Mouse (Mus musculus): Measurements from ENCODE around the gene Lmna. TPM values are rescaled to one million over a fixed set of nuclear protein-coding genes. Genes with fewer than 3 reads are reported as not detected.

The Lmna gene
- total RNA-seq, 2 experiments from 2014 or later, result 99.2 to 106 TPM

DNA sequence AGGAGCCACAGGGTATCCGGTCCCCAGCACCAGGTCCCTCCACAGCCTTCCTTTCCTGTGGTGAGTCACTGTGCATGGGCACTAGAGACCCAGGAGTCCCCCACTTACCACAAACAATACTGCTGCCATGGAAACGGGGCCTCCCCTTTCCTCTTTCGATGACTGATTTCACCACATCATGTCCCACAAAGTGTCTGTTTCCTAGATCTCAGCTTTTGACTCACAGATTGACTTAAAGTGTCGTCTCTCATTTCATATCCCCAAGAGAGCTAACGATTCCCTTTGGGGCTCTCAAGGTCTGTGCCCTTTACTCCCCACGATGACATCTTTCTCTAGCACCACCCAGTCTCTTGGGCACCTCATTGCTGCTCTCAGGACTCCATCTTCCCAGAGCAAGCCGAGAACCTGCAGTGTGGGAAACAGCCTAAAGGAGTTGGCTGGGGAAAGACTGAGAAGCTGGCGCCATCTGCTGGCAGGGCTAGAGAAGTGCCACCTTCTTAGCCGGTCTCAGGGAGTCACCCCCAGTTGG is 12.1 kb upstream of the Lmna start:
- DNase-seq, result no peak

GRCm38 (mm10) chr3:88521156-88521555 is 11.4 kb upstream of the Lmna start:
- no peak for DNase-seq

GRCm38 (mm10) chr3:88520078-88520477 is 10.3 kb upstream of the Lmna start:
- DNase-seq, result no peak

- DNase-seq, result no peak
These were observed 8.7 kb upstream of the Lmna start for GRCm38 (mm10) chr3:88518411-88518810.

DNA sequence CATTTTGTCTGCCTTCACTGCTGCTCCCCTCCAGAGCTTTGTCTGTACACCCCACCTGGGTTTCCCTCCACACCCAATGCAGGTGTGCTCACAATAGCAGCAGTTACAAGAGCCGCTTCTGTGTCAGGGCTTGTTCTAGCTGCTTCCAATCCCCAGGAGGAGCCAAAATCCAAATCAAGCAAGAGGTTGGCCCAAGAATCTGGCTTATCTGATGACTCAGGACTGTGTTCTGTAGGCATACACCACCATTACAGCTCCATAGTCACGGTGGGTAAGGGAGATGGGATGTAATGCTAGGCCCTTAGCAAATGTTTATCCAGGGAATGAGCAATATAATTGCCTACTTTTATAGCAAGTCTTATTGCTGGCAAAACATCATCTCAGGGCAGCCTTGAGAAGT is 6.7 kb upstream of the Lmna start:
- DNase-seq, result no peak

DNA sequence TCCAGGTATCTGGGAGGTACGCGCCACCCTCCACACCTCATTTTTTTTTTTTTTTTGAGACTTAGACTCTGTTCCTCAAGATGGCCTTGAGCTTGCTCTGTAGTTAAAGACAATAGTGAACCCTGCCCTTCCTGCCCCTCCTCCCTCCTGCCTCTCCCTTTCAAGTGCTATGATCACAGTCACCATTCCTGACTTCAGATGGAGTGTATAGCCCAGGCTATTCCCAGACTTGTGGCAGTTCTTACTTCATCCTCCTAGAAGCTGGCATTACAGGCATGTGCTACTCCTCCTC is 5.3 kb upstream of the Lmna start:
- DNase-seq, result no peak

- no peak for DNase-seq
These were observed 4.7 kb upstream of the Lmna start for GRCm38 (mm10) chr3:88514231-88515094.

GRCm38 (mm10) chr3:88513546-88514115 is 3.9 kb upstream of the Lmna start:
- no peak for DNase-seq

DNA sequence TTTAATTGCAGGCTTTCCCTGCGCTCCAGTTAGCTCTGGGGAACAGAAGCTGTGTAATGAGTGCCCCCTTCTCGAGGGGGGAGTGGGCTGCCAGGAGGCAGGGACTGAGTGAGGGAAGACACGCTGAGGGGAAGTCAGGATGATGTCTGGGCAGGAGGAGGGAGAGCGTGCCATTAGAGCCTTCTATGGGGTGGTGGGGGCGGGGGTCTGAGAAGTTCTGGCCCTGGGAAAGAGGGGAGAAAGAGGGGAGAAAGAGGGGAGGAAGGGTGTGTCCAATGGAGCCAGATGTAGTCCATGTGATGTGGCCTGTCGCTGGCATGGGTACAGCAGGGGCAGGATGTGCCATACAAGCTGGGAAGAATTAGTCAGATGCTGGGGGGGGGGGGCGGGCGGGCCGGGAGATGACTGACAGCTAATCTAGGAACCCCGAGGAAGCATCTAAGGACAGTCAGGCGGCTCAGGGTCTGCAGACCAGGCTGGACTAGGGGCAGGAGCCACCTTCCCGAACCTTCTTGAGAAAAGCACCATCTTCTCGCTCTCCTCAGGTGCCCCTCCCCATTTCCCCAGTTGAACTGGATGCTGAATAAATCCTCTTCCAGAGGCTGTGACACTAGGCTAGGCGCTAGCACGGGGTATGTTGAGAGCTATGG is 3.3 kb upstream of the Lmna start:
- no peak for DNase-seq

DNA sequence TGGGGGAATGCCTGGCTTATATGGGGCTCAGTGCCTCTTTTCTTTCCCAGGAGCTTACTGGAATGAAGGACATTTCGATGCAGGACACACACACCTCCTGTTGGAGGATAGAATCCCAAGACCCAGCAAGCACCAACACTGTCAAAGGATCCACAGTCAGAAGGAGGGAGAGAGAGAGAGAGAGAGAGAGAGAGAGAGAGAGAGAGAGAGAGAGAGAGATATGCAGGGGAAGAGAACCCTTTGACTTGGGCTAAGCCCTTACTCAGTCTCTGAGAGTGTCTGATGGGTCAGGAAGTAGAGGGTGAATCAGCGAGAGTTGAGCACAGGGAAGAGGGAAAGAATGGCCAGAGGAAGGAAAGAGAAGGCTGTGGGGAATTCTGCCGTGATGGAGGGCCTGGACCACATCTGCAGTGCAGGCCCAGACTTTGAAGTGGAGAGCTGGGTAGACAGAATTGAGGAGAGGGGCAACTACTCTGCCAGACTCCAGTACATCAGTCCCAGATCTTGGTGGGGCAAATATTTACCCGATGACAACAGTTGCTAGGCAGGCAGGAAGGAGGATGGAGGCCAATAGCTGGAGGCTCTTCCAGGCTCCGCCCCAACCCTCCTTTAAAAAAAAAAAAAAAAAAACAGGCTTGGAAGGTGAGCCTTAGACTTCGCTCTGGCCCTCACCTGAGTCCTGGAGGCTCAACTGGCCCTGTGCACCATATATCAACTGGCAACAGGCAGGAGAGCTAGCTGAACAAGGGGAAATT is 2.6 kb upstream of the Lmna start:
- no peak for DNase-seq

- DNase-seq, result no peak
These were observed 1.8 kb upstream of the Lmna start for GRCm38 (mm10) chr3:88511559-88511958.

- DNase-seq, result no peak
These were observed 899 bp upstream of the Lmna start for GRCm38 (mm10) chr3:88510421-88511289.

DNA sequence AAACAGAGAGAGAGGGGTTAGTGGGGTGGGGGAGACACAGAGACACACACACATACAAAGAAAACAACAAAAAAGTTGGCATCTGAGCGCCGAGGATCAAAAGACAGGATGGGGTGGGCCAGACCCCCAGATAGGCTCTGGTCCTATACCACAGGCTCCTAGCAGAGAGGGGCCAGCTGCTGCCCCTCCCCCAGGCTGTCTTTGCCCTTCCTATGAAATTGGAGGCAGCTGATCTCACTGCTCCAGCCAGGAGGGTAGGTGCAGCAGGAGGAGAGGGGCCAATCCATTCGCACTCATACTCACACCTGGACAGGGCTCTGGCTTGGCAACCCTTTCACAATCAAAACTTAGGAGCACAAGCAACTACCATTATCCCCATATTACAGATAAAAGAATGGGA is 506 bp downstream of the Lmna start:
- DNase-seq, result no peak

DNA sequence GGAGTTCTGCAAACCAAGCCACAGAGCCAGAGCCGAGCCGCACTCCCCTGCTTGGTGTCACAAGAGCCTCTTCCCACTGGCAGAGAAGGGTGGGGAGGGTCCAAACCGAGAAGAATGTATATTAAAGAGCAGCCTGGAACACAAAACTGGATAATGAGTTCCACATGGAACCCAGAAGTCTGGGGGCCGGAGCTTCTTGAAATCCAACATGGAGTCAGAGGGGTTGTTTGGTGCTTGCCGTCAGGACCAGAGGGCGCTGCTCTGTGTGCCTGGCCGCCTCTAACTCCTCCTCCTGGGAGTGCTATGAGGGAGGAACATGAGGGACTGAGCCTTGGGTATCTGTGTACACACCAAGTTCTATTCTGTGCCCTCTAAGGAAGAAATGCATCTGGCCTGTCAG is 4.0 kb downstream of the Lmna start:
- DNase-seq, result no peak

DNA sequence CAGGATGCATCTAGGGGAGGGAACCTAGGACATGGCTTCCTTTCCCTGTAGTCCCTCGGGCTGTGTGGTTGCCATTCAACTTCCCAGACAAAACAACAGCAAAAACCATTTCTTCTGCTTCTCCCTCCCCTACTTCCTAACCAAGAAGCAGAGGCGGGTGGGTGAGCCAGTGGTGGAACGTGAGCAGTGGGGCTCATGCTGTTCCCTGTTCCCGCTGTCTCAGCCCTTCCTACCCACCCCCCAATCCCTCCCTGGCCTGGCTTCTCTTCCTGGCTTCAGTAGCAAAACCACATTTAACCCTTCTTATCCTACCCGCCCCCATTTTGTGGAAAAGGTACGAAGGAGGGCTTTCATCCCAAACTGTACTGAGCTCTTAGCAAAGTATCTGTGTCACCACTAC is 4.7 kb downstream of the Lmna start:
- DNase-seq, result no peak

GRCm38 (mm10) chr3:88503881-88504746 is 5.6 kb downstream of the Lmna start:
- no peak for DNase-seq

- no peak for DNase-seq
These were observed 6.3 kb downstream of the Lmna start for GRCm38 (mm10) chr3:88503505-88503863.

DNA sequence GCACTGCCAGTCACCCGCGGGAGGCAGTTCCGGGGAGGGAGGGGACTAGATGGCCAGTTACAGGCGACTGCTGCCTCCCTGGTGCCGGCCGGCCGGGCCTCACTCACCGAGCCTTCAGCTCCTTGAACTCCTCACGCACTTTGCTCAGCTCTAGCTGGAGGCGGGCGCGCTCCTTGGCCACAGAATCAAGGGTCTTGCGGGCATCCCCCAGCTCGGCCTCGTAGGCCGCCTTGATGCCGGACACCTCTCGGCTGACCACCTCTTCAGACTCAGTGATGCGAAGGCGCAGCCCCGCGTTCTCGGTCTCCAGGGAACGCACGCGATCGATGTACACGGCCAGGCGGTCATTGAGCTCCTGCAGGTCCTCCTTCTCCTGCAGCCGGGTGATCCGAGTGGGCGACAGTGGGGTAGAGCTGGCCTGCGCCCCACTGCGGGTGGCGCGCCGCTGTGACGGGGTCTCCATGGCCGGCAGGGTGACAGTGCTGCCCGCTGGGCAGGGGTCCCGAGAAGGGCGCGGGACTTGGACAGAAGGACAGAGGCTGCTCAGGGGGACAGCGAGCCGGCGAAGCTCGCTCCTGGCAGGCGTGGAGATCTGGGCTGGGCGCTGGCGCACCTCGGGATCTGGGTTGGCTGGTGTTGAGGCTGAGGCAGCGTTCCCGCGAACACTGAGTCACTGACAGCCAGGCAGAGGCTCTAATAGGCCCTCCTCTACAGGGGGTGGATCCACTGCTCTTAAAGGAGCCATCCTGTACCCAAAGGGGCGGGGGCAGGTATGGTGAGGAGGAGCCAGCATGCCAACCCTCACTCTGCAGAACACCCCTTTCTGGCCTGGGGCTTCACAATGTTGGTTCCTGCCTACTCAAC is 6.9 kb downstream of the Lmna start:
- DNase-seq, result peak; percentile 95

DNA sequence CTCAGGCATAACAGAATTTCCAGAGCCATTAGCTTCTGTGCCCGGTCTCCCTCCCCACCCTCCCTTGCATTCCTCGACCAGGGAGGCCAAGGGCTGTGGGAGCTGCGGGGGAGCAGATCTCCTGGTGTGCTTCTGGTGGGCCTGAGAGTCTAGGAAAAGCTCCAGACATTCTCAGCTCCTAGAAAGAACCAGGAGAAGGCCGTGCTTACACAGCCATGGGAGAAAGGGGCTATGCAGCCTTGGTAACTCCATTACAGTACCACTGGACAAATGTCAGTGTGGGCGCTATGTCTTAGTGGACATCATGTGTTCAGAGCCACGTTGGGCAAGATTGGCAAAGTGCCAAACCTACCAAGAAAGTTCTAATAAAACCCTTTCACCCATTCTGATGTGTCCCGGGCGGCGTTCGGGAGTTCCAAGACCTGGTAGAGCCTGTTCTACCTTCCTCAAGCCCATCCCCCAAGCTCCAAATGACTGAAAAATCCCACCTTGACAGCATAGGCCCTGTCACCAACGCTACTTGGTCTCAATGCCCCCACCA is 7.7 kb downstream of the Lmna start:
- DNase-seq, result no peak
